Mouse (Mus musculus): ENCODE data around the gene Fsd2. TPM values are rescaled to one million over a fixed set of nuclear protein-coding genes. Genes with fewer than 3 reads are reported as not detected.

Fsd2 gene
- polyA plus RNA-seq, 1 experiment, result 0.22 TPM

Other genes starting within 250 kb of the Fsd2 start
- gene Rps17, start 221.7 kb downstream of the Fsd2 start, polyA plus RNA-seq (2012; rRNA removed), result 733 and 938 TPM in 2 replicates
- 111 and 134 TPM in 2 replicates for gene Cpeb1, start 111.5 kb downstream of the Fsd2 start, polyA plus RNA-seq (2012; rRNA removed)
- 163 and 175 TPM in 2 replicates for gene Ap3b2, start 73.0 kb downstream of the Fsd2 start, polyA plus RNA-seq (2012; rRNA removed)
- gene BC048679, start 68.7 kb downstream of the Fsd2 start, polyA plus RNA-seq (2012; rRNA removed), result not detected in 2 replicates
- gene Whamm, start 4.3 kb upstream of the Fsd2 start, polyA plus RNA-seq (2012; rRNA removed), result 21.4 and 24.2 TPM in 2 replicates
- 48.1 and 53.0 TPM in 2 replicates for gene Homer2, start 140.6 kb upstream of the Fsd2 start, polyA plus RNA-seq (2012; rRNA removed)
- gene Ramac, start 196.0 kb upstream of the Fsd2 start, polyA plus RNA-seq (2012; rRNA removed), result 72.0 and 83.5 TPM in 2 replicates
- gene 3110040N11Rik, start 222.5 kb upstream of the Fsd2 start, polyA plus RNA-seq (2012; rRNA removed), result 33.3 and 34.2 TPM in 2 replicates

All from frontal cortex, adult 2 months (tissue).